Mouse (Mus musculus) heart, embryonic 15.5 days (tissue): Measurements from ENCODE around the gene Bod1l. TPM values are rescaled to one million over a fixed set of nuclear protein-coding genes. Genes with fewer than 3 reads are reported as not detected.

Experiments used
- ATAC-seq: fragments of 200-750 bp; cut with Nextera tagmentation; replicated peaks from 2 replicates; pipeline ENCODE4 v1.8.0; 2017; ENCODE audit warnings: low read depth, moderate TSS enrichment; ENCODE audit not compliant: insufficient number of reproducible peaks, insufficient read depth, low FRiP score
- H3K27ac ChIP-seq: fragments of 300-500 bp; sonication (generic); 2 replicates; pipeline ENCODE4 v1.5.1; 2015; ENCODE audit warnings: mild to moderate bottlenecking, inconsistent platforms
- H3K27me3 ChIP-seq: fragments of 300-500 bp; sonication (generic); 2 replicates; pipeline ENCODE4 v1.6.1; 2015; ENCODE audit warnings: inconsistent platforms
- H3K36me3 ChIP-seq: fragments of 300-500 bp; sonication (generic); 2 replicates; pipeline ENCODE4 v1.6.1; 2015; ENCODE audit warnings: mild to moderate bottlenecking, inconsistent platforms
- H3K4me1 ChIP-seq: fragments of 300-500 bp; sonication (generic); replicated peaks from 2 replicates; pipeline ENCODE4 v1.6.1; 2015; ENCODE audit warnings: inconsistent platforms
- H3K4me2 ChIP-seq: fragments of 300-500 bp; sonication (generic); 2 replicates; pipeline ENCODE4 v1.6.1; 2015; ENCODE audit warnings: inconsistent platforms, mild to moderate bottlenecking, moderate library complexity
- H3K4me3 ChIP-seq: fragments of 300-500 bp; sonication (generic); 2 replicates; pipeline ENCODE4 v1.5.1; 2015; ENCODE audit warnings: mild to moderate bottlenecking, inconsistent platforms
- H3K9ac ChIP-seq: fragments of 300-500 bp; sonication (generic); 2 replicates; pipeline ENCODE4 v1.6.1; 2015; ENCODE audit warnings: mild to moderate bottlenecking, inconsistent platforms
- H3K9me3 ChIP-seq: fragments of 300-500 bp; sonication (generic); replicated peaks from 2 replicates; pipeline ENCODE4 v1.6.1; 2016; ENCODE audit warnings: inconsistent platforms
- WGBS: fragments of 180-500 bp; shearing (Covaris S2); methylation state at CpG from one replicate; pipeline ENCODE4 v1.1.7; 2015; ENCODE audit warnings: mixed read lengths; 5-methylcytosine and 5-hydroxymethylcytosine counted together
- polyA plus RNA-seq: library from polyadenylated mRNA; unstranded; fragments of >200 nt; fragmentation: Nextera tagmentation; extraction: Ambion mirVana; gene quantifications from 2 replicates; pipeline ENCODE4 v1.2.1, GENCODE M21; 2015

The Bod1l gene
- polyA plus RNA-seq = 13.8 and 14.6 TPM in 2 replicates

- under 1% methylated on average over 38 of the region's 38 CpGs for WGBS
- H3K9ac ChIP-seq = peak within 1 kb of the TSS; percentile 93
- no peaks in the 10 kb centered on the region for H3K36me3 ChIP-seq
- peak within 1 kb of the TSS; percentile 66 for H3K4me2 ChIP-seq
- ATAC-seq = peak; percentile 93
- H3K9me3 ChIP-seq = no peaks in the 10 kb centered on the region
- peak within 1 kb of the TSS; percentile 82 for H3K27ac ChIP-seq
- peak within 1 kb of the TSS; percentile 91 for H3K4me3 ChIP-seq
- H3K27me3 ChIP-seq = no peaks in the 10 kb centered on the region
- peaks cover 15% of the 10 kb centered on the region for H3K4me1 ChIP-seq
Measured at GRCm38 (mm10) chr5:41844147-41844529, at the start of gene Bod1l. Bod1l (minus strand) TSS chr5:41844315.

- no peaks in the 10 kb centered on the region for H3K9me3 ChIP-seq
- 49% methylated on average over 6 of the region's 6 CpGs for WGBS
- no peak overlapping the region for H3K4me3 ChIP-seq
- no peak overlapping the region for H3K4me2 ChIP-seq
- no peaks in the 10 kb centered on the region for H3K36me3 ChIP-seq
- H3K4me1 ChIP-seq = no peaks in the 10 kb centered on the region
- no peak overlapping the region for H3K9ac ChIP-seq
- no peak overlapping the region for H3K27ac ChIP-seq
- ATAC-seq = no peak
- no peaks in the 10 kb centered on the region for H3K27me3 ChIP-seq
Measured at GRCm38 (mm10) chr5:41893351-41893750, 49.2 kb upstream of the Bod1l start.

GRCm38 (mm10) chr5:41890871-41891270 lies 46.8 kb upstream of the Bod1l start:
- WGBS = 58% methylated on average over 5 of the region's 5 CpGs
- H3K4me2 ChIP-seq = no peak overlapping the region
- ATAC-seq = no peak

GRCm38 (mm10) chr5:41889245-41889849 lies 45.2 kb upstream of the Bod1l start:
- no peaks in the 10 kb centered on the region for H3K36me3 ChIP-seq
- H3K27ac ChIP-seq = no peak overlapping the region
- no peaks in the 10 kb centered on the region for H3K27me3 ChIP-seq
- H3K9me3 ChIP-seq = no peaks in the 10 kb centered on the region
- no peak overlapping the region for H3K4me3 ChIP-seq
- no peaks in the 10 kb centered on the region for H3K4me1 ChIP-seq
- no peak for ATAC-seq
- H3K9ac ChIP-seq = no peak overlapping the region
- H3K4me2 ChIP-seq = no peak overlapping the region
- 80% methylated on average over 8 of the region's 8 CpGs for WGBS

More at GRCm38 (mm10) chr5:41890871-41891270, 46.8 kb upstream of the Bod1l start:
- no peaks in the 10 kb centered on the region for H3K9me3 ChIP-seq
- H3K27ac ChIP-seq = no peak overlapping the region
- no peaks in the 10 kb centered on the region for H3K27me3 ChIP-seq
- H3K4me1 ChIP-seq = no peaks in the 10 kb centered on the region
- no peak overlapping the region for H3K9ac ChIP-seq
- H3K4me3 ChIP-seq = no peak overlapping the region
- no peaks in the 10 kb centered on the region for H3K36me3 ChIP-seq

- H3K27me3 ChIP-seq = peaks cover 3% of the 10 kb centered on the region
- H3K4me3 ChIP-seq = no peak overlapping the region
- H3K36me3 ChIP-seq = no peaks in the 10 kb centered on the region
- no peak overlapping the region for H3K9ac ChIP-seq
- H3K4me1 ChIP-seq = no peaks in the 10 kb centered on the region
- 63% methylated on average over 3 of the region's 3 CpGs for WGBS
- ATAC-seq = no peak
- no peaks in the 10 kb centered on the region for H3K9me3 ChIP-seq
- no peak overlapping the region for H3K4me2 ChIP-seq
- no peak overlapping the region for H3K27ac ChIP-seq
Measured at GRCm38 (mm10) chr5:41888834-41889233, 44.7 kb upstream of the Bod1l start.

- peaks cover 5% of the 10 kb centered on the region for H3K27me3 ChIP-seq
- ATAC-seq = no peak
Measured at GRCm38 (mm10) chr5:41887738-41888137, 43.6 kb upstream of the Bod1l start.

GRCm38 (mm10) chr5:41884563-41884962 lies 40.4 kb upstream of the Bod1l start:
- Histone ChIP-seq H3K9ac (no peak overlapping the region), H3K27me3 (peaks cover 5% of the 10 kb centered on the region), H3K36me3 (no peaks in the 10 kb centered on the region), H3K27ac (no peak overlapping the region), H3K4me2 (no peak overlapping the region), H3K4me3 (no peak overlapping the region), H3K9me3 (no peaks in the 10 kb centered on the region), H3K4me1 (no peaks in the 10 kb centered on the region)
- WGBS = 21% methylated on average over 12 of the region's 12 CpGs
- ATAC-seq = no peak

More at GRCm38 (mm10) chr5:41887738-41888137, 43.6 kb upstream of the Bod1l start:
- H3K36me3 ChIP-seq = no peaks in the 10 kb centered on the region
- no peak overlapping the region for H3K27ac ChIP-seq
- no peak overlapping the region for H3K4me2 ChIP-seq
- H3K4me1 ChIP-seq = no peaks in the 10 kb centered on the region
- H3K4me3 ChIP-seq = no peak overlapping the region
- H3K9ac ChIP-seq = no peak overlapping the region
- WGBS = 10% methylated on average over 4 of the region's 4 CpGs
- H3K9me3 ChIP-seq = no peaks in the 10 kb centered on the region

- H3K36me3 ChIP-seq = no peaks in the 10 kb centered on the region
- H3K4me1 ChIP-seq = peaks cover 4% of the 10 kb centered on the region; the same call in 1 of the 2 replicates
- no peak overlapping the region for H3K4me3 ChIP-seq
- no peak overlapping the region for H3K4me2 ChIP-seq
- ATAC-seq = no peak
- H3K9me3 ChIP-seq = no peaks in the 10 kb centered on the region
- 53% methylated on average over 2 of the region's 2 CpGs for WGBS
- H3K27ac ChIP-seq = no peak overlapping the region
- H3K9ac ChIP-seq = no peak overlapping the region
- no peaks in the 10 kb centered on the region for H3K27me3 ChIP-seq
Measured at GRCm38 (mm10) chr5:41871164-41871563, 27.0 kb upstream of the Bod1l start.

GRCm38 (mm10) chr5:41855781-41856180 lies 11.7 kb upstream of the Bod1l start:
- H3K27ac ChIP-seq = no peak overlapping the region
- H3K4me2 ChIP-seq = no peak overlapping the region
- H3K27me3 ChIP-seq = no peaks in the 10 kb centered on the region
- 84% methylated on average over 2 of the region's 2 CpGs for WGBS
- H3K9me3 ChIP-seq = no peaks in the 10 kb centered on the region
- H3K9ac ChIP-seq = no peak overlapping the region
- H3K36me3 ChIP-seq = no peaks in the 10 kb centered on the region
- H3K4me3 ChIP-seq = no peak overlapping the region
- no peaks in the 10 kb centered on the region for H3K4me1 ChIP-seq
- no peak for ATAC-seq

GRCm38 (mm10) chr5:41845558-41845937 lies 1.4 kb upstream of the Bod1l start:
- 47% methylated on average over 2 of the region's 2 CpGs for WGBS

GRCm38 (mm10) chr5:41844820-41845557 lies 874 bp upstream of the Bod1l start:
- Histone ChIP-seq H3K27me3 (no peaks in the 10 kb centered on the region), H3K36me3 (no peaks in the 10 kb centered on the region), H3K9me3 (no peaks in the 10 kb centered on the region), H3K4me2 (peak overlapping the region; percentile 66), H3K9ac (peak overlapping the region; percentile 38; the same call in 1 of the 2 replicates), H3K27ac (no peak overlapping the region), H3K4me3 (peak overlapping the region; percentile 91), H3K4me1 (peaks cover 15% of the 10 kb centered on the region)
- 24% methylated on average over 16 of the region's 16 CpGs for WGBS
- peak; percentile 40 for ATAC-seq

More at GRCm38 (mm10) chr5:41845558-41845937, 1.4 kb upstream of the Bod1l start:
- H3K4me2 ChIP-seq = peak overlapping the region; percentile 66
- peak overlapping the region; percentile 38; the same call in 1 of the 2 replicates for H3K9ac ChIP-seq
- H3K9me3 ChIP-seq = no peaks in the 10 kb centered on the region
- no peak for ATAC-seq
- peak overlapping the region; percentile 91 for H3K4me3 ChIP-seq
- H3K27ac ChIP-seq = no peak overlapping the region
- no peaks in the 10 kb centered on the region for H3K36me3 ChIP-seq
- H3K4me1 ChIP-seq = peaks cover 15% of the 10 kb centered on the region
- H3K27me3 ChIP-seq = no peaks in the 10 kb centered on the region
